Mouse (Mus musculus): Measurements from ENCODE around the gene Trpv4.

DNA sequence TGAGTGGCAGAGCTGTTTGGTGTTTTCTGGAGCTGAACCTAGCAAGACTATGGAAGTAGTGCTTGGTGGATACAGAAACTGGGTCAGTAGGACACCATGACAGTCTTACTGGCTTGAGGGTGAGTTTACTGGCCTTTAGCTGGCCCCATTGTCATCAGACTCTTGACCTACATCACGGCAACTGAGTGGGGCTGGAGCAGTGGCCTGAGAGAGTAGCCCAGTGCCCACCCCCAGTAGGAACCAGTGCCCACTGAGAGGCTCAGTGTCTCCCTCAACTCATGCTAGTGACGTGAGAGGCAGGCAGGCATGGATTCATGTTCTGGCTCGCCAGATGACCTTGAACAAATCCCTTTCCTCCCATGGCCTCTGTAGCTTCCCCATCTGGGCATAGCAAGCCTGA lies 75.2 kb downstream of the Trpv4 start:
- TF ChIP-seq CTCF (IDR thresholded peaks at IDR 0.05; ENCODE audit: low read depth, low read length), result no peak
- no peak for TF ChIP-seq POLR2A (IDR thresholded peaks at IDR 0.05; ENCODE audit: borderline replicate concordance, low read depth, low read length)

Data from bone marrow macrophage, adult 2 months (primary cell).